Mouse (Mus musculus) lung, postnatal 14 days (tissue): ENCODE results near the gene Fkbp11.
"Not testable (repeated sequence)": the region's sequence is repeated elsewhere in the genome, so short reads cannot be mapped to it uniquely, and the experiment has no call there.

Experiments
- DNase-seq: peaks from one replicate; pipeline ENCODE4 v3.0.0; 2021

The Fkbp11 gene

GRCm38 (mm10) chr15:98727443-98728321 is at the start of gene Fkbp11:
Fkbp11 (minus strand) TSS chr15:98728198.
- peak; percentile 71 for DNase-seq

- no peak for DNase-seq
These were observed 49.8 kb upstream of the Fkbp11 start, which contains the start of gene Wnt10b for GRCm38 (mm10) chr15:98777762-98778161. Wnt10b (minus strand) TSS chr15:98778150.

DNA sequence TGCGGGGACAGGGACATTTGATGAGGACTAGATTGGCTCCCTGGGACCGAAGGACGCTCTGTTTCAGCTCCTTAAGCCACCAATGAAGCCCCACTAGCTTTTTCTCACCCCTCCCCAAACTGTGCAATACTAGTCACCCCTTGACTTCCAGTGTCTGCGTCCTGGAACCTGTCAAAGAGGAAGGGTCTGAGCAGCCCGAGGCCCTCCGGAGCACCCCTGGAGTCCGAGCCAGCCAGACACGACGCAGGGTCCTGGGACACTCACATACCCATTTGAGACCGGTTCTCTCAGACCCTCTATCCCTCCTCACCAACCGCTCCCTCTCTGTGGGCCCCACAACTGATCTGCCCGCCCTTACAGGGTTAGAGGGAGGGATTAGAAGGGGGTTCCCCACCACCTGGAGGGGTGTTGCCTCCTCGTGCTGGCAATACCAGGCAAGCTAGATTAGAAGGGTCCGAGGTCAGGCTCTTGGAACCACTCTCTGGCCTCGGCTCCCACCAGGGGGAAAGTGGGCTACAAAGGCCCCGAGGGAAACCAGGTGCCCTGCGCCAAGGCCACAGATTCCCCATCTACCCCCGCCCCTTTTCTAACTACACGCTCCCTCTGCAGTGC is 49.1 kb upstream of the Fkbp11 start:
- DNase-seq, result no peak

DNA sequence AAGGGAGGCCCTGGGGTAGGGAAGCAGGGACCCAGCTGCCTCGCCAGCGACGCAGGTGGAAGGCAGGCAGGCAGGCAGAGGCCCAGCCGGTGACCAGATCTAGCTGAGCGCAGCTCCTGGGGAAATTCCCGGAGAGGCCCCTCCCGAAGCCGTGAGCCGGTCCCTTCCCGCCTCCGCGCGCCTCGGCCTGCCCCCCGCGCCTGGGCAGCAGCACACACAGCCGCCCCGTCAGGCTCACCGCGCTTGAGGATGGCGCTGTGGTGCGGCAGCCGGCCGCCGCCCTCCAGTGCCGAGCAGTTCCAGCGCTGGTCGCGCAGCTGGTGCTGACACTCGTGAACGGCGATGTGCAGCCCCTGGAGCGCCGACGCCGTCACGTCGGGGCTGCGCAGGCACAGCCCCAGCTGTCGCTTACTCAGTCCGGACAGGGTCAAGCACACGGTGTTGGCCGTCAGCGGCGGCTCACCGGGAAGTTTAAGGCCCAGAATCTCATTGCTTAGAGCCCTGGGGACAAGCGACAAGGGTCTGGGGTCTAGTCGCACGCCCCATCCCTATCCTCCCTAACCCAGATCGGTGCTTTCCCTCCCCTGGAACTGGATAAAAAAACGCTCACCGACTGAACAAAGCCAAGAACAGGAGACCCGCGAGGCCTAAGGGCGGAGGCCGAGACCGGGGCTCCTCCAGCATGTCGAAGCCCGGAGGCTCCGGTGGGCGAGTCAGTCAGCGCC is 48.4 kb upstream of the Fkbp11 start:
- DNase-seq, result peak; percentile 22

GRCm38 (mm10) chr15:98775533-98775932 is 47.5 kb upstream of the Fkbp11 start:
- DNase-seq, result no peak

DNA sequence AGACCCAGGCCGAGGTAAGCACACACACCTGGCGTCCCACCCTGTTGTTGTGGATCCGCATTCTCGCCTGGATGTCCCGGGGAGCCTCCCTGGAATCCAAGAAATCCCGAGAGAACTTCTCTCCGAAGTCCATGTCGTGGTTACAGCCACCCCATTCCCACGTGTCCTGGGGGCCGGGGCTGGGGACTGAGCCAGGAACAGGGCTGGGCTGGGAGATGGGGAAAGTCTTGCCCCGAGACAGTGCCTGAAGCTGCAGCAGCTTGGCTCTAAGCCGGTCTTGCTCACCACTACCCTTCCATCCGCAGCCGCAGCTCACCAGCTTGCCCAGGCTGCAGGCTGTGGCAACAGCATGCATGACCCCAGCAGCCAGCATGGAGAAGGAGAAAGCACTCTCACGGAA is 46.1 kb upstream of the Fkbp11 start:
- DNase-seq, result no peak

- peak; percentile 22 for DNase-seq
These were observed 44.7 kb upstream of the Fkbp11 start for GRCm38 (mm10) chr15:98772511-98773211.

GRCm38 (mm10) chr15:98771813-98772425 is 43.9 kb upstream of the Fkbp11 start:
- no peak for DNase-seq

GRCm38 (mm10) chr15:98768259-98768658 is 40.3 kb upstream of the Fkbp11 start:
- DNase-seq, result no peak

DNA sequence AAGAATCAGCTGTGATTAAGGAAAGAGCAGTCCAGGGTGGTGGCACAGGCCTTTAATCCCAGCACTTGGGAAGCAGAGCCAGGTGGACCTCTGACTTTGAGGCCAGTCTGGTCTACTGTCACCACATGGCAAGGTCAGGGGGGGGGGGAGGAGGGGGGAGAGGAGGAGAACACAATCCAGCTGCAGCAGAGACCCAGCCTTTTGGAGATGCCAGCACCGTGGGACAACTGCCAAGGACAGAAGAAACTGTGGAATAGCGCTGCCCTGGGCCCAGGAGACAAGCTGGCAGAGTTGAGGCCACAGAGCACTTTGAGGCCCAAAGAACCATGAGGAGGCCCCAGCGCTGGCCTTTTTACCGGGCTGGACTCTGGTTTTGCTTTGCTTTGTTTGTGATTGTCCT is 37.9 kb upstream of the Fkbp11 start:
- DNase-seq, result no peak

GRCm38 (mm10) chr15:98762670-98763529 is 34.9 kb upstream of the Fkbp11 start, which contains the start of gene Arf3:
Arf3 (minus strand) TSS chr15:98763214.
- peak; percentile 97 for DNase-seq

GRCm38 (mm10) chr15:98762201-98762621 is 34.2 kb upstream of the Fkbp11 start:
- peak; percentile 79 for DNase-seq

DNA sequence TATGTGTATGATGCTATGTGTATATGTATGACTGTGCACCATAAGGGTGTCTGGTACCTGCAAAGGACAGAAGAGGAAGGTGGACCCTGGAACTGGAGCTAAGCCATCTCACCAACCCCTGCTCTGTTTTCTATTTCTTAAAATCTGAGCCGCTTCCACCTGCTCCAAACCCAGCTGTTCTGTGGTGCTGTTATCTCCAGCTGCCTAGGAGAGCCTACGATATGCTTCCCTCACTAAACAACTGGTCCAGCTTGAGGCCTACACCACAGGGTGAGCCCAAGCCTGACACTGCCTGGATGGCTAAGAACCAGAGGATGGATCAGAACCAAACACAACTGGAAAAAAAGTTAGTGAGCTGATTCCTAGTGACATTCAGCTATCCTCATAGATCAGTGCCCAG is 26.1 kb upstream of the Fkbp11 start:
- no peak for DNase-seq

DNA sequence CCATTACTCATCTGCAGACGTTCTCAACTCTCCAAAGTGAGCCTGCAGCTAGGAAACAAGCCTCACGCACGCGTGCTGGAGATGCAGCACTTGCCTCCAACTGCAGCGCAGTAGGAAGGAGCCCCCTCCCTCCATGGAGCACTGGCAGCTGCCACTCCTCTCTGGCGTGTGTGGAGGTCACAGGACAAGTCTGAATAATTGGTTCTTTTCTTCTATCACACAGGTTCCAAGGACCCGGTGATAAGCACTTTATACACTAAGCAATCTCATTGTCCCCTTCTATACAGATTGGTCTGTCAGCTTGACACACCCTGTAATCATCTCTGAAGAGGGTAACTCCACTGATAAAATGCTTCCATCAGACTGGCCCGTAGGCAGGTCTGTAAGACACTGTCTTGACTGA is 25.0 kb upstream of the Fkbp11 start:
- no peak for DNase-seq

GRCm38 (mm10) chr15:98749093-98749492 is 21.1 kb upstream of the Fkbp11 start:
- DNase-seq, result no peak

GRCm38 (mm10) chr15:98747296-98747695 is 19.3 kb upstream of the Fkbp11 start:
- no peak for DNase-seq

- no peak for DNase-seq
These were observed 18.5 kb upstream of the Fkbp11 start for GRCm38 (mm10) chr15:98746344-98746965.

DNA sequence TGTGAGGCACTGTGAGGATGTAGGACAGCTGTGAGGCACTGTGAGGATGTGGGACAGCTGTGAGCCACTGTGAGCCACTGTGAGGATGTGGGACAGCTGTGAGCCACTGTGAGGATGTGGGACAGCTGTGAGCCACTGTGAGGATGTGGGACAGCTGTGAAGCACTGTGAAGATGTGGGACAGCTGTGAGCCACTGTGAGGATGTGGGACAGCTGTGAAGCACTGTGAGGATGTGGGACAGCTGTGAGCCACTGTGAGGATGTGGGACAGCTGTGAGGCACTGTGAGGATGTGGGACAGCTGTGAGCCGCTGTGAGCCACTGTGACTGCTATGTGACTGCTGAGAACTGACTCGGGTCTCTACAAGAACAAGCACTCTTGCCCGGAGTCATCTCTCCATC is 15.9 kb upstream of the Fkbp11 start:
- DNase-seq, result not testable (repeated sequence)

GRCm38 (mm10) chr15:98742766-98743428 is 14.9 kb upstream of the Fkbp11 start:
- DNase-seq, result no peak

- no peak for DNase-seq
These were observed 12.2 kb upstream of the Fkbp11 start for GRCm38 (mm10) chr15:98740219-98740618.
